In the genomic region with DNA sequence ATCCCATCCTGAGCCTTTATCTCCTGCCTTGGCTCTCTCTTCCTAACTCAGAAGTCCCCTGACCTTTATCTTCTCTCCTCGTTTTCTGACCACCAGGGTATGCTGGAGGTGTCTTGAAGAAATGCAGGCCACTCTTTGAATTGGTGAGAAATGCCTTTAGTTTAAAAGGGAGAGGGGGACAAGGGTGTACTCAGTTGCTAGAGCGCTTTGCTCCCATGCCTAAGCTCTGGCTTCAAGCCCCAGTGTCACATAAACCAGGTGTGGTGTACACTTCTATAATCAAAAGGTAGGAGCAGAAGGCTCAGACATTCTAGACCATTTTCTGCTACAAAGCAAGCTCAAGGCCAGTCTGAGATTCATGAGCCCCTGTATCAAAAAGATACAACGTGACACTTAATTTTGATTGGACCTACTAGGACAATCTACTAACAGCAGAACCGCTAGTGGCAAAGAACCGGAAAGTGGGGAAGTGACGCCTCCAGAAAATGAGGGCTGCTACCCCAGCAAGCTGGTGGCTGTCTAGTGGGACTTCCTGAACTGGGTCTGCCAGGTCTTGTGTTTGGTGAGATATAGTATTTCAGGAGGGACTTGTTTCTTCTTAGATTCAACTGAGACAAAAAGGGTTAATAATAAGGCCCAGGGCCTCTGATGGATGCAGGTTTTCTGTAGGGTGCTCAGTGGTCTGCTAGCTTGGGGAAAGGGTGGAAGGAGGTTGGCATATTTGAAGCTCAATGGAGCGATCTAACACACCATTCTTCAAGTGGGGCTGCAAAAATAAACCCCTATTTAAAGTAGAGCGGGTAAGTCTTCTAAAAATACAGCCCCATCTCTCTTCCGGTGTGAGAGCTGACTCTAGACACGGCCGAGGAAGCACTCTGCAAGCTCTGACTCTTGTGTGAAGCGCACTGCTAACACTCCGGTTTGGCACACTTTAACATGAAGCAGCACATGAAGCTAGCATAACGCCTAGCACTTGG, we compare ENCODE assay signal across 8 mouse cellular contexts.
A peak's percentile ranks its signal among the peaks of the same experiment; 100 is the strongest.
DNase-seq lines count a peak whose midpoint lies in the region; ATAC-seq and TF ChIP-seq lines count a peak whose summit lies in the region.

No protein-coding gene starts in this region.

- TF ChIP-seq CTCF in kidney, postnatal 0 days (IDR thresholded peaks at IDR 0.05; ENCODE audit: low read depth): peak; percentile 41; the same call in 1 of the 2 replicates

- H3K27me3 ChIP-seq in kidney, postnatal 0 days (ENCODE audit: insufficient read depth, low read length): no peaks in the 10 kb centered on the region
- H3K27me3 ChIP-seq in forebrain, embryonic 12.5 days: peaks cover 24% of the 10 kb centered on the region
- peaks cover 64% of the 10 kb centered on the region for H3K27me3 ChIP-seq in liver, embryonic 12.5 days (replicated peaks)

- DNase-seq in kidney, postnatal 0 days (ENCODE audit: low spot score): no peak
- DNase-seq in kidney, postnatal 10 days: no peak
- peak; percentile 45 to 48 for DNase-seq in spleen, adult 18-20 months
- no peak for DNase-seq in adrenal gland, adult 18-20 months (ENCODE audit: low spot score in 2 of 2)
- no peak for DNase-seq in embryo, embryonic 11 days
- no peak for DNase-seq in testis, postnatal 10 days (ENCODE audit: low spot score)

- peak overlapping the region; percentile 78 for H3K4me2 ChIP-seq in kidney, postnatal 0 days (ENCODE audit: low read length)
- peak overlapping the region; percentile 52 for H3K4me2 ChIP-seq in forebrain, embryonic 12.5 days
- peak overlapping the region; percentile 74 for H3K4me2 ChIP-seq in liver, embryonic 12.5 days

- H3K9ac ChIP-seq in kidney, postnatal 0 days (ENCODE audit: low read depth, low read length): no peak overlapping the region
- peak overlapping the region; percentile 39; the same call in 1 of the 2 replicates for H3K9ac ChIP-seq in forebrain, embryonic 12.5 days
- H3K9ac ChIP-seq in liver, embryonic 12.5 days: no peak overlapping the region

- no peaks in the 10 kb centered on the region for H3K36me3 ChIP-seq in kidney, postnatal 0 days (ENCODE audit: insufficient read depth, low read length)
- no peaks in the 10 kb centered on the region for H3K36me3 ChIP-seq in forebrain, embryonic 12.5 days (replicated peaks)
- no peaks in the 10 kb centered on the region for H3K36me3 ChIP-seq in liver, embryonic 12.5 days

- no peaks in the 10 kb centered on the region for H3K9me3 ChIP-seq in kidney, postnatal 0 days (replicated peaks; ENCODE audit: low read length)
- no peaks in the 10 kb centered on the region for H3K9me3 ChIP-seq in forebrain, embryonic 12.5 days
- H3K9me3 ChIP-seq in liver, embryonic 12.5 days (replicated peaks): no peaks in the 10 kb centered on the region

- peaks cover 21% of the 10 kb centered on the region for H3K4me1 ChIP-seq in kidney, postnatal 0 days (replicated peaks; ENCODE audit: insufficient read depth, low read length)
- peaks cover 41% of the 10 kb centered on the region for H3K4me1 ChIP-seq in forebrain, embryonic 12.5 days
- peaks cover 45% of the 10 kb centered on the region for H3K4me1 ChIP-seq in liver, embryonic 12.5 days

- peak overlapping the region; percentile 85; the same call in 1 of the 2 replicates for H3K27ac ChIP-seq in kidney, postnatal 0 days
- H3K27ac ChIP-seq in forebrain, embryonic 12.5 days: no peak overlapping the region; the same call in 1 of the 2 replicates
- peak overlapping the region; percentile 43; the same call in 1 of the 2 replicates for H3K27ac ChIP-seq in liver, embryonic 12.5 days

- no peak for ATAC-seq in kidney, postnatal 0 days (replicated peaks; ENCODE audit: low FRiP score, low read depth)
- no peak for ATAC-seq in forebrain, embryonic 12.5 days (ENCODE audit: low FRiP score)
- ATAC-seq in liver, embryonic 12.5 days: no peak

- H3K4me3 ChIP-seq in kidney, postnatal 0 days (replicated peaks; ENCODE audit: low read depth, low read length): no peak overlapping the region
- H3K4me3 ChIP-seq in forebrain, embryonic 12.5 days (replicated peaks): no peak overlapping the region
- no peak overlapping the region for H3K4me3 ChIP-seq in liver, embryonic 12.5 days

- WGBS in kidney, postnatal 0 days: 78% methylated on average over 14 of the region's 14 CpGs
- 73% methylated on average over 14 of the region's 14 CpGs for WGBS in forebrain, embryonic 12.5 days
- WGBS in liver, embryonic 12.5 days (ENCODE audit: insufficient replicate concordance): 31% methylated on average over 14 of the region's 14 CpGs

Comparison
In these comparisons a context has a peak if more than half of its experiments do, and no peak if none do; other contexts are left out.
1. DNase-seq: peak in spleen, adult 18-20 months (2 of 2); none in kidney, postnatal 0 days (single experiment), kidney, postnatal 10 days (single experiment), adrenal gland, adult 18-20 months (0 of 2), embryo, embryonic 11 days (single experiment) and testis, postnatal 10 days (single experiment).
2. Peak in every context shown above with its lines, with median percentiles within 50 percentile points of each other: H3K4me2 ChIP-seq.